Mouse (Mus musculus) heart, adult 2 months (tissue): Measurements from ENCODE around the gene Xylt1.

Source experiments
- CTCF ChIP-seq: fragments of 200-600 bp; IDR thresholded peaks from 2 replicates; pipeline ENCODE4 v1.8.1; 2022; ENCODE audit warnings: antibody characterized with exemption, mild to moderate bottlenecking, moderate library complexity
- EP300 ChIP-seq: fragments of 200-500 bp; IDR thresholded peaks from 2 replicates; pipeline ENCODE4 v1.6.1; 2011; ENCODE audit warnings: low read depth, low read length, control low read depth; ENCODE audit not compliant: insufficient read depth
- POLR2A ChIP-seq: fragments of 200-500 bp; IDR thresholded peaks from 2 replicates; pipeline ENCODE4 v1.6.1; 2011; ENCODE audit warnings: mild to moderate bottlenecking, low read depth, low read length, control low read depth; ENCODE audit not compliant: insufficient read depth

DNA sequence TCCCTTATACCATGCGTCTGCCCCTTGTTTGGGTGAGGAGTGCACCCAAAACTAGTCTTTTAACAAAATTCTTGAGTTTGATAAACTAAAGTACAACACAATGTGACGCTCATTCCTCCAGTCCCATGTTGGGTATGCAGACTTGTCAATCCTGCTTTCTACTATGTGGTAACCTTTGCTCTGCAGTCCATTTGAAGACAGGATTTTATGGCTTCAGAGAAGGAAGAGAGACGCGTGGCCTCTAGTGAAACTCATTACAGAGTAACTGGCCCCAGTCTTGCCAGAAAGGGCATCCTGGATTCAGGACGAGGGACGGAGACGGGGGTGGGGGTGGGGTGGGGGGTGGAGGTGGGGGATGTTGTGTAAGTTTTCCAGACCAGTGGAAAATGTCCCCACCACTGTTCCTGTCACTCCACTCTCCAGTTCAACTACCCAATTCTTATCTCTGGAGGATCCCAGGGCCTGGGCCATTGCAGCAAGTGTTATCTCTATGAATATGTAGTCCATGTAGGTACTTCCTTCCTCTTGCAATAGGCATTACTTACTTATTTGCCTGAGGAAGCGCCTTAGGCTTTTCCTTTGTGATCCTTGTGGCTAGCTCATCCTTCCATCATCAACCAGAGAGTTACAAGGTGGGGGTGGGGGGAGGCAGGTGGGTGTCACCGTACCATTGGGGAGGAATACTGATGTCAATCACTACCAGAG lies 7.7 kb downstream of the Xylt1 start:
- TF ChIP-seq POLR2A: no peak
- no peak for TF ChIP-seq EP300
- TF ChIP-seq CTCF: no peak
